Comparison of ENCODE assay signal across 14 mouse cellular contexts in genomic region chrX:11490146-11490693, GRCm38 (mm10).
DNase-seq lines count a peak whose midpoint lies in the region; ATAC-seq and TF ChIP-seq lines count a peak whose summit lies in the region.
"Had no signal": no experiment of that assay in that cellular context is flagged by ENCODE, and none has a peak within 500 bp of the region (broad histone marks: within the 10 kb centered on the region; RNA-seq: fewer than 3 reads in every experiment).

No protein-coding gene starts in this region.

- CTCF ChIA-PET in Patski (lab: Charles Lee) = interaction anchor here (1.2 kb wide), 1 partner anchor 76 kb away, joined by 3 read pairs; no protein-coding TSS in a partner anchor

- in situ Hi-C loops in Patski (cut with MboI; ENCODE audit: low pct_unique_long_range_greater_than_20kb) = no loop called here

- H3K36me3 ChIP-seq in embryonic facial prominence, embryonic 12.5 days = no peaks in the 10 kb centered on the region
- no peaks in the 10 kb centered on the region for H3K36me3 ChIP-seq in embryonic facial prominence, embryonic 10.5 days (replicated peaks)
- H3K36me3 ChIP-seq in lung, embryonic 14.5 days (ENCODE audit: insufficient read depth) = no peaks in the 10 kb centered on the region
- no peaks in the 10 kb centered on the region for H3K36me3 ChIP-seq in forebrain, embryonic 16.5 days (ENCODE audit: control insufficient read depth, insufficient read depth)
- H3K36me3 ChIP-seq: kidney, embryonic 15.5 days; limb, embryonic 10.5 days; liver, embryonic 13.5 days had no signal

- no peak for DNase-seq in embryonic facial prominence, embryonic 10.5 days (ENCODE audit: low spot score)
- DNase-seq in lung, embryonic 14.5 days = peak; percentile 51
- DNase-seq in lung, postnatal 14 days = no peak
- DNase-seq in Patski (ENCODE audit: low read depth, low spot score) = peak; percentile 37
- no peak for DNase-seq in ovary, adult 18-20 months (ENCODE audit: low spot score)
- DNase-seq: cerebellum, adult 18-20 months; gastrocnemius, postnatal 25 days; liver, embryonic 13.5 days; thymus, postnatal 4 days had no signal

- H3K27ac ChIP-seq in embryonic facial prominence, embryonic 12.5 days = 0 out of 2 replicates have a peak overlapping the region, but pooled peaks have one; percentile 17
- H3K27ac ChIP-seq in embryonic facial prominence, embryonic 10.5 days (replicated peaks) = no peak overlapping the region
- no peak overlapping the region for H3K27ac ChIP-seq in lung, embryonic 14.5 days (ENCODE audit: low read depth)
- H3K27ac ChIP-seq in forebrain, embryonic 16.5 days (ENCODE audit: low read length) = peak overlapping the region; percentile 50
- H3K27ac ChIP-seq: kidney, embryonic 15.5 days; limb, embryonic 10.5 days; liver, embryonic 13.5 days; macrophage had no signal

- H3K9me3 ChIP-seq in embryonic facial prominence, embryonic 12.5 days = no peaks in the 10 kb centered on the region
- H3K9me3 ChIP-seq in embryonic facial prominence, embryonic 10.5 days = no peaks in the 10 kb centered on the region
- no peaks in the 10 kb centered on the region for H3K9me3 ChIP-seq in lung, embryonic 14.5 days (ENCODE audit: low read depth, low read length)
- H3K9me3 ChIP-seq in forebrain, embryonic 16.5 days (ENCODE audit: control insufficient read depth, low read length) = no peaks in the 10 kb centered on the region
- H3K9me3 ChIP-seq: kidney, embryonic 15.5 days; limb, embryonic 10.5 days; liver, embryonic 13.5 days had no signal

- peaks cover 23% of the 10 kb centered on the region for H3K4me1 ChIP-seq in embryonic facial prominence, embryonic 12.5 days
- peaks cover 40% of the 10 kb centered on the region for H3K4me1 ChIP-seq in embryonic facial prominence, embryonic 10.5 days
- 0 out of 2 replicates have a peak, but pooled peaks cover 3% of the 10 kb centered on the region for H3K4me1 ChIP-seq in lung, embryonic 14.5 days (ENCODE audit: insufficient read depth)
- peaks cover 46% of the 10 kb centered on the region for H3K4me1 ChIP-seq in forebrain, embryonic 16.5 days (replicated peaks; ENCODE audit: control insufficient read depth, insufficient read depth, low read length)
- H3K4me1 ChIP-seq: liver, embryonic 13.5 days had no signal

- ATAC-seq in embryonic facial prominence, embryonic 12.5 days (ENCODE audit: insufficient number of reproducible peaks, insufficient read depth, low FRiP score, low TSS enrichment) = no peak
- no peak for ATAC-seq in lung, embryonic 14.5 days (ENCODE audit: insufficient read depth)
- ATAC-seq in Patski = peak; percentile 76
- no peak for ATAC-seq in forebrain, embryonic 16.5 days

- H3K27me3 ChIP-seq in embryonic facial prominence, embryonic 12.5 days = 0 out of 2 replicates have a peak, but pooled peaks cover 4% of the 10 kb centered on the region
- peaks cover 98% of the 10 kb centered on the region for H3K27me3 ChIP-seq in embryonic facial prominence, embryonic 10.5 days (replicated peaks; ENCODE audit: low read depth, poor library complexity, severe bottlenecking)
- no peaks in the 10 kb centered on the region for H3K27me3 ChIP-seq in lung, embryonic 14.5 days (ENCODE audit: insufficient read depth, low read length)
- peaks cover 11% of the 10 kb centered on the region for H3K27me3 ChIP-seq in Patski
- H3K27me3 ChIP-seq in forebrain, embryonic 16.5 days (replicated peaks; ENCODE audit: control insufficient read depth, insufficient read depth, low read length) = no peaks in the 10 kb centered on the region

- H3K4me2 ChIP-seq in embryonic facial prominence, embryonic 12.5 days (replicated peaks) = no peak overlapping the region
- no peak overlapping the region for H3K4me2 ChIP-seq in lung, embryonic 14.5 days
- no peak overlapping the region for H3K4me2 ChIP-seq in forebrain, embryonic 16.5 days (ENCODE audit: low read length)
- H3K4me2 ChIP-seq: kidney, embryonic 15.5 days; liver, embryonic 13.5 days had no signal

- WGBS in embryonic facial prominence, embryonic 12.5 days = 37% methylated on average over 5 of the region's 5 CpGs
- WGBS in embryonic facial prominence, embryonic 10.5 days = 49% methylated on average over 5 of the region's 5 CpGs
- 42% methylated on average over 5 of the region's 5 CpGs for WGBS in lung, embryonic 14.5 days
- 21% methylated on average over 5 of the region's 5 CpGs for WGBS in forebrain, embryonic 16.5 days

- H3K9ac ChIP-seq in embryonic facial prominence, embryonic 12.5 days = no peak overlapping the region
- no peak overlapping the region for H3K9ac ChIP-seq in lung, embryonic 14.5 days
- no peak overlapping the region for H3K9ac ChIP-seq in forebrain, embryonic 16.5 days (replicated peaks; ENCODE audit: low read depth, low read length)
- H3K9ac ChIP-seq: kidney, embryonic 15.5 days; liver, embryonic 13.5 days had no signal

- H3K4me3 ChIP-seq in embryonic facial prominence, embryonic 12.5 days = no peak overlapping the region
- no peak overlapping the region for H3K4me3 ChIP-seq in embryonic facial prominence, embryonic 10.5 days
- H3K4me3 ChIP-seq in lung, embryonic 14.5 days (ENCODE audit: low read depth, low read length) = no peak overlapping the region
- H3K4me3 ChIP-seq in forebrain, embryonic 16.5 days (replicated peaks; ENCODE audit: low read length) = no peak overlapping the region
- H3K4me3 ChIP-seq: kidney, embryonic 15.5 days; limb, embryonic 10.5 days; liver, embryonic 13.5 days had no signal

- POLR2A ChIA-PET in Patski (lab: Charles Lee) = no interaction called here

- no peak for TF ChIP-seq CTCF in lung, embryonic 14.5 days (IDR thresholded peaks at IDR 0.05; ENCODE audit: low read depth)
- TF ChIP-seq CTCF in Patski (IDR thresholded peaks at IDR 0.05) = no peak

Comparison
In these comparisons a context has a peak if more than half of its experiments do, and no peak if none do; other contexts are left out.
1. H3K27ac ChIP-seq: peak in embryonic facial prominence, embryonic 12.5 days (single experiment) and forebrain, embryonic 16.5 days (single experiment); none in embryonic facial prominence, embryonic 10.5 days (single experiment) and lung, embryonic 14.5 days (single experiment).
2. DNase-seq: peak in lung, embryonic 14.5 days (single experiment) and Patski (single experiment); none in embryonic facial prominence, embryonic 10.5 days (single experiment), lung, postnatal 14 days (single experiment) and ovary, adult 18-20 months (single experiment).